Mouse (Mus musculus): ENCODE results near the gene Phex. TPM values are rescaled to one million over a fixed set of nuclear protein-coding genes. Genes with fewer than 3 reads are reported as not detected.

The Phex gene
- 0.10 and 0.25 TPM in 2 replicates for polyA plus RNA-seq (2014; fragmentation: Nextera tagmentation; extraction: Ambion mirVana)

- no peak for DNase-seq (ENCODE audit: low spot score)
- H3K9me3 ChIP-seq (ENCODE audit: control insufficient read depth, low read length) = no peaks in the 10 kb centered on the region
- H3K36me3 ChIP-seq (ENCODE audit: control insufficient read depth, insufficient read depth, low read length) = no peaks in the 10 kb centered on the region
- H3K4me2 ChIP-seq = no peak within 1 kb of the TSS
- WGBS = 59% methylated on average over 5 of the region's 5 CpGs
- H3K9ac ChIP-seq (ENCODE audit: low read depth, low read length) = no peak within 1 kb of the TSS
- no peak within 1 kb of the TSS for H3K27ac ChIP-seq (ENCODE audit: low read depth, low read length)
- H3K27me3 ChIP-seq (replicated peaks; ENCODE audit: control insufficient read depth, insufficient read depth, low read length) = no peaks in the 10 kb centered on the region
- H3K4me3 ChIP-seq (ENCODE audit: low read depth, low read length) = no peak within 1 kb of the TSS
- ATAC-seq (replicated peaks; ENCODE audit: low FRiP score) = no peak
- H3K4me1 ChIP-seq (replicated peaks; ENCODE audit: control insufficient read depth, insufficient read depth, low read length) = no peaks in the 10 kb centered on the region
These were observed at the start of gene Phex for GRCm38 (mm10) chrX:157415212-157415611. Gene Phex (minus strand): TSS chrX:157415312.

DNA sequence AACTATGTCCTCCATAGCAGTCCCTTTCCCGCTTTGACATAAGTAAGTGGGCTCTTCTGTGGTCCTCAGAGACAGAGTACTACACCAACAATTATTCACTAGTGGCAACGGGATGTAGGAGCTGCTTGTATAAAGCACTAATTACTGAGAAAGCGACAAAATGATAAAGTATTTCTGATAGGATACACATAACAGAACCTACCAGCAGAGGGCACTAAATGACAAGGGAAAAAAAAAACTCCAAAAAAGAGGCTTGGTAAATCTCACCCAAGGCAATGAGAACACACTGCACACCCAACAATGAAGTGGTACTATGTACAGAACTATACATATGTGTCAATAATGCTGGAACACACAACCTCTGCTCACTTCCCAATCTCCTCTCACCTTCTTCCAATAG, 47.6 kb upstream of the Phex start:
- Histone ChIP-seq H3K4me2 (no peak overlapping the region), H3K9me3 (ENCODE audit: control insufficient read depth, low read length) (no peaks in the 10 kb centered on the region), H3K9ac (ENCODE audit: low read depth, low read length) (no peak overlapping the region), H3K4me1 (replicated peaks; ENCODE audit: control insufficient read depth, insufficient read depth, low read length) (no peaks in the 10 kb centered on the region), H3K36me3 (ENCODE audit: control insufficient read depth, insufficient read depth, low read length) (no peaks in the 10 kb centered on the region), H3K4me3 (ENCODE audit: low read depth, low read length) (no peak overlapping the region), H3K27me3 (replicated peaks; ENCODE audit: control insufficient read depth, insufficient read depth, low read length) (no peaks in the 10 kb centered on the region), H3K27ac (ENCODE audit: low read depth, low read length) (no peak overlapping the region)
- DNase-seq (ENCODE audit: low spot score) (no peak), ATAC-seq (replicated peaks; ENCODE audit: low FRiP score) (no peak)
- WGBS = 73% methylated on average over 3 of the region's 3 CpGs

- no peaks in the 10 kb centered on the region for H3K4me1 ChIP-seq (replicated peaks; ENCODE audit: control insufficient read depth, insufficient read depth, low read length)
- no peak overlapping the region for H3K27ac ChIP-seq (ENCODE audit: low read depth, low read length)
- H3K4me3 ChIP-seq (ENCODE audit: low read depth, low read length) = no peak overlapping the region
- H3K4me2 ChIP-seq = no peak overlapping the region
- H3K36me3 ChIP-seq (ENCODE audit: control insufficient read depth, insufficient read depth, low read length) = no peaks in the 10 kb centered on the region; the same call in 1 of the 2 replicates
- H3K27me3 ChIP-seq (replicated peaks; ENCODE audit: control insufficient read depth, insufficient read depth, low read length) = no peaks in the 10 kb centered on the region
- H3K9ac ChIP-seq (ENCODE audit: low read depth, low read length) = no peak overlapping the region
- H3K9me3 ChIP-seq (ENCODE audit: control insufficient read depth, low read length) = no peaks in the 10 kb centered on the region
- DNase-seq (ENCODE audit: low spot score) (peak; percentile 33), ATAC-seq (replicated peaks; ENCODE audit: low FRiP score) (no peak)
- 61% methylated on average over 1 of the region's 1 CpGs for whole genome bisulfite sequencing
These were observed 39.3 kb upstream of the Phex start for GRCm38 (mm10) chrX:157454430-157454829.

DNA sequence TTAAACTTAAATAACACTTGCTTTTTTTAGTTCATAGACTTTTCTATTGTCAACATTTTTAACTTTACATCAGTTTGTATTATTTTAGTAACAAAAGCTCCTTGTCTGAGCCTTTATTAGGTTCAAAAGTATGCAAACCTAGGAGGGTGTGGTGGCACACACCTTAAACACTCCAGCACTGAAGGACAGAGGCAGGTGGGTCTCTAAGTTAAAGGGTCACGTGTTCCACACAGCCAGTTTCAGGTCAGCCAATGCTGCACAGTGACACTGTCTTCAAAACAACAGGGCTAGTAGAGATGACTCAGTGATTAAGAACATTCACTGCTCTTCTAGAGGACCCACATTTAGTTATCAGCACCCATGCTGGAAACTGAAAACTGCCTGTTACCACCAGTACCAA, 33.9 kb upstream of the Phex start:
- no peaks in the 10 kb centered on the region; the same call in 1 of the 2 replicates for H3K36me3 ChIP-seq (ENCODE audit: control insufficient read depth, insufficient read depth, low read length)
- no peaks in the 10 kb centered on the region for H3K27me3 ChIP-seq (replicated peaks; ENCODE audit: control insufficient read depth, insufficient read depth, low read length)
- H3K4me2 ChIP-seq = no peak overlapping the region
- H3K9me3 ChIP-seq (ENCODE audit: control insufficient read depth, low read length) = no peaks in the 10 kb centered on the region
- H3K4me3 ChIP-seq (ENCODE audit: low read depth, low read length) = no peak overlapping the region
- no peak overlapping the region for H3K9ac ChIP-seq (ENCODE audit: low read depth, low read length)
- DNase-seq (ENCODE audit: low spot score) = no peak
- no peak for ATAC-seq (replicated peaks; ENCODE audit: low FRiP score)
- H3K4me1 ChIP-seq (replicated peaks; ENCODE audit: control insufficient read depth, insufficient read depth, low read length) = no peaks in the 10 kb centered on the region
- WGBS = 96% methylated on average over 1 of the region's 1 CpGs
- no peak overlapping the region for H3K27ac ChIP-seq (ENCODE audit: low read depth, low read length)

- 85% methylated on average over 6 of the region's 6 CpGs for WGBS
- no peak for ATAC-seq (replicated peaks; ENCODE audit: low FRiP score)
These were observed 32.3 kb upstream of the Phex start for GRCm38 (mm10) chrX:157447431-157447830.

GRCm38 (mm10) chrX:157434768-157435167, 19.7 kb upstream of the Phex start:
- no peaks in the 10 kb centered on the region for H3K27me3 ChIP-seq (replicated peaks; ENCODE audit: control insufficient read depth, insufficient read depth, low read length)
- DNase-seq (ENCODE audit: low spot score) (no peak), ATAC-seq (replicated peaks; ENCODE audit: low FRiP score) (no peak)
- H3K36me3 ChIP-seq (ENCODE audit: control insufficient read depth, insufficient read depth, low read length) = no peaks in the 10 kb centered on the region
- H3K27ac ChIP-seq (ENCODE audit: low read depth, low read length) = no peak overlapping the region
- no peak overlapping the region for H3K9ac ChIP-seq (ENCODE audit: low read depth, low read length)
- no peaks in the 10 kb centered on the region for H3K4me1 ChIP-seq (replicated peaks; ENCODE audit: control insufficient read depth, insufficient read depth, low read length)
- H3K9me3 ChIP-seq (ENCODE audit: control insufficient read depth, low read length) = no peaks in the 10 kb centered on the region
- no peak overlapping the region for H3K4me3 ChIP-seq (ENCODE audit: low read depth, low read length)
- WGBS = 71% methylated on average over 1 of the region's 1 CpGs
- no peak overlapping the region for H3K4me2 ChIP-seq

More at GRCm38 (mm10) chrX:157447431-157447830, 32.3 kb upstream of the Phex start:
- Histone ChIP-seq H3K9ac (ENCODE audit: low read depth, low read length) (no peak overlapping the region), H3K4me2 (no peak overlapping the region), H3K4me3 (ENCODE audit: low read depth, low read length) (no peak overlapping the region), H3K4me1 (replicated peaks; ENCODE audit: control insufficient read depth, insufficient read depth, low read length) (no peaks in the 10 kb centered on the region), H3K36me3 (ENCODE audit: control insufficient read depth, insufficient read depth, low read length) (no peaks in the 10 kb centered on the region; the same call in 1 of the 2 replicates), H3K27me3 (replicated peaks; ENCODE audit: control insufficient read depth, insufficient read depth, low read length) (no peaks in the 10 kb centered on the region), H3K27ac (ENCODE audit: low read depth, low read length) (no peak overlapping the region), H3K9me3 (ENCODE audit: control insufficient read depth, low read length) (no peaks in the 10 kb centered on the region)
- no peak for DNase-seq (ENCODE audit: low spot score)

GRCm38 (mm10) chrX:157419451-157419850, 4.3 kb upstream of the Phex start:
- no peaks in the 10 kb centered on the region for H3K27me3 ChIP-seq (replicated peaks; ENCODE audit: control insufficient read depth, insufficient read depth, low read length)
- no peak for DNase-seq (ENCODE audit: low spot score)
- ATAC-seq (replicated peaks; ENCODE audit: low FRiP score) = no peak
- no peak overlapping the region for H3K9ac ChIP-seq (ENCODE audit: low read depth, low read length)
- H3K9me3 ChIP-seq (ENCODE audit: control insufficient read depth, low read length) = no peaks in the 10 kb centered on the region
- 35% methylated on average over 2 of the region's 2 CpGs for WGBS
- no peak overlapping the region for H3K27ac ChIP-seq (ENCODE audit: low read depth, low read length)
- H3K36me3 ChIP-seq (ENCODE audit: control insufficient read depth, insufficient read depth, low read length) = no peaks in the 10 kb centered on the region
- no peak overlapping the region for H3K4me3 ChIP-seq (ENCODE audit: low read depth, low read length)
- H3K4me2 ChIP-seq = no peak overlapping the region
- no peaks in the 10 kb centered on the region for H3K4me1 ChIP-seq (replicated peaks; ENCODE audit: control insufficient read depth, insufficient read depth, low read length)

DNA sequence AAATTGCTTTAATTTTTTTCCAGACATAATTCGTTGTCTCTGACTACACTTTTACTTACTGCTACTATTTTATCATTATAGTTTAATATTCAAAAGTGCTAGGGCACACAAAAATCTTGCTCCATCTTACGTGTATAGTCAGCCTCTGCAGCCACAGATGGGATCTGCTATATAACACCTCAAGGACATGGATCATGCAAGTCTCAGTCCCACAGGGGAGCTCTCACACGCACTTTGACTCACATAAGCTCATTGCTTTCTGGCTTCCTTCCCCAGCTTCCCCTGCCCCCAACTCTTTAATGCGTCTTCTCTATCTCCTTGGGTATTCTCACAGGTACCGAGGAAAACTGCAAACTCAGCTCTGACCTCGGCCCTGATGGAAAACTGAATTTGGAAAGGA, 10.2 kb downstream of the Phex start:
- Histone ChIP-seq H3K9me3 (ENCODE audit: control insufficient read depth, low read length) (no peaks in the 10 kb centered on the region), H3K4me3 (ENCODE audit: low read depth, low read length) (no peak overlapping the region), H3K4me2 (no peak overlapping the region), H3K4me1 (replicated peaks; ENCODE audit: control insufficient read depth, insufficient read depth, low read length) (no peaks in the 10 kb centered on the region), H3K36me3 (ENCODE audit: control insufficient read depth, insufficient read depth, low read length) (no peaks in the 10 kb centered on the region), H3K27ac (ENCODE audit: low read depth, low read length) (no peak overlapping the region), H3K27me3 (replicated peaks; ENCODE audit: control insufficient read depth, insufficient read depth, low read length) (no peaks in the 10 kb centered on the region), H3K9ac (ENCODE audit: low read depth, low read length) (no peak overlapping the region)
- ATAC-seq (replicated peaks; ENCODE audit: low FRiP score) (no peak), DNase-seq (ENCODE audit: low spot score) (no peak)
- 67% methylated on average over 6 of the region's 6 CpGs for WGBS

GRCm38 (mm10) chrX:157391241-157391640, 23.9 kb downstream of the Phex start:
- H3K4me2 ChIP-seq = no peak overlapping the region
- no peaks in the 10 kb centered on the region for H3K36me3 ChIP-seq (ENCODE audit: control insufficient read depth, insufficient read depth, low read length)
- DNase-seq (ENCODE audit: low spot score) = no peak
- no peak overlapping the region for H3K27ac ChIP-seq (ENCODE audit: low read depth, low read length)
- no peak overlapping the region for H3K9ac ChIP-seq (ENCODE audit: low read depth, low read length)
- no peak for ATAC-seq (replicated peaks; ENCODE audit: low FRiP score)
- WGBS = 62% methylated on average over 2 of the region's 2 CpGs
- H3K4me1 ChIP-seq (replicated peaks; ENCODE audit: control insufficient read depth, insufficient read depth, low read length) = no peaks in the 10 kb centered on the region
- H3K9me3 ChIP-seq (ENCODE audit: control insufficient read depth, low read length) = no peaks in the 10 kb centered on the region
- H3K4me3 ChIP-seq (ENCODE audit: low read depth, low read length) = no peak overlapping the region
- H3K27me3 ChIP-seq (replicated peaks; ENCODE audit: control insufficient read depth, insufficient read depth, low read length) = no peaks in the 10 kb centered on the region

Data from liver, embryonic 11.5 days (tissue).